Mouse (Mus musculus) kidney, postnatal 0 days (tissue): Measurements from ENCODE around the gene Zp1. TPM values are rescaled to one million over a fixed set of nuclear protein-coding genes. Genes with fewer than 3 reads are reported as not detected.

ENCODE experiments used
- ATAC-seq: fragments of 200-750 bp; cut with Nextera tagmentation; replicated peaks from 2 replicates; pipeline ENCODE4 v1.8.0; 2017; ENCODE audit warnings: low read depth, moderate number of reproducible peaks, moderate TSS enrichment, moderate library complexity; ENCODE audit not compliant: low FRiP score
- DNase-seq: peaks from one replicate; pipeline ENCODE4 v3.0.0-alpha.2; 2016; ENCODE audit warnings: low spot score
- H3K27ac ChIP-seq: fragments of 300-500 bp; sonication (generic); 2 replicates; pipeline ENCODE4 v1.5.1; 2014; ENCODE audit warnings: mild to moderate bottlenecking
- H3K27me3 ChIP-seq: fragments of 300-500 bp; sonication (generic); 2 replicates; pipeline ENCODE4 v1.6.1; 2014; ENCODE audit warnings: low read length, mixed read lengths; ENCODE audit not compliant: insufficient read depth
- H3K36me3 ChIP-seq: fragments of 300-500 bp; sonication (generic); 2 replicates; pipeline ENCODE4 v1.6.1; 2014; ENCODE audit warnings: low read length, mixed read lengths; ENCODE audit not compliant: insufficient read depth
- H3K4me1 ChIP-seq: fragments of 300-500 bp; sonication (generic); replicated peaks from 2 replicates; pipeline ENCODE4 v1.6.1; 2014; ENCODE audit warnings: antibody characterized with exemption, low read length, mixed read lengths; ENCODE audit not compliant: insufficient read depth
- H3K4me2 ChIP-seq: fragments of 300-500 bp; sonication (generic); 2 replicates; pipeline ENCODE4 v1.6.1; 2014; ENCODE audit warnings: mild to moderate bottlenecking, low read length, moderate library complexity, mixed read lengths
- H3K4me3 ChIP-seq: fragments of 300-500 bp; sonication (generic); replicated peaks from 2 replicates; pipeline ENCODE4 v1.5.1; 2014; ENCODE audit warnings: low read depth, low read length
- H3K9ac ChIP-seq: fragments of 300-500 bp; sonication (generic); 2 replicates; pipeline ENCODE4 v1.6.1; 2014; ENCODE audit warnings: low read depth, low read length
- H3K9me3 ChIP-seq: fragments of 300-500 bp; sonication (generic); replicated peaks from 2 replicates; pipeline ENCODE4 v1.6.1; 2016; ENCODE audit warnings: low read length, inconsistent platforms, mixed read lengths
- CTCF ChIP-seq: IDR thresholded peaks from 2 replicates; pipeline ENCODE4 v1.5.1; 2016; ENCODE audit warnings: antibody characterized with exemption, low read depth, mild to moderate bottlenecking, moderate library complexity
- WGBS: fragments of 180-500 bp; shearing (Covaris S2); extraction: QIAGEN DNeasy Blood & Tissue Kit; methylation state at CpG from one replicate; pipeline ENCODE4 v1.1.7; 2014; 5-methylcytosine and 5-hydroxymethylcytosine counted together
- polyA plus RNA-seq: library from polyadenylated mRNA; unstranded; fragments of >200 nt; fragmentation: Nextera tagmentation; extraction: Ambion mirVana; gene quantifications from 2 replicates; pipeline ENCODE4 v1.2.1, GENCODE M21; 2015

The Zp1 gene
- polyA plus RNA-seq, 1 experiment from 2014 or later, result not detected

GRCm38 (mm10) chr19:10914870-10915269 lies 5.6 kb downstream of the Zp1 start:
- Histone ChIP-seq H3K4me2 (no peak overlapping the region), H3K36me3 (no peaks in the 10 kb centered on the region)

GRCm38 (mm10) chr19:10914291-10914690 lies 6.1 kb downstream of the Zp1 start:
- Histone ChIP-seq H3K4me1 (no peaks in the 10 kb centered on the region), H3K9me3 (no peaks in the 10 kb centered on the region), H3K36me3 (no peaks in the 10 kb centered on the region), H3K4me2 (no peak overlapping the region), H3K27me3 (no peaks in the 10 kb centered on the region; the same call in 1 of the 2 replicates), H3K4me3 (no peak overlapping the region), H3K27ac (no peak overlapping the region), H3K9ac (no peak overlapping the region)
- DNase-seq, result no peak
- ATAC-seq, result no peak
- 38% methylated on average over 7 of the region's 7 CpGs for WGBS
- no peak for TF ChIP-seq CTCF

More at GRCm38 (mm10) chr19:10914870-10915269, 5.6 kb downstream of the Zp1 start:
- Histone ChIP-seq H3K4me1 (no peaks in the 10 kb centered on the region), H3K9me3 (no peaks in the 10 kb centered on the region), H3K27ac (no peak overlapping the region), H3K9ac (no peak overlapping the region), H3K27me3 (no peaks in the 10 kb centered on the region; the same call in 1 of the 2 replicates), H3K4me3 (no peak overlapping the region)
- WGBS, result 68% methylated on average over 2 of the region's 2 CpGs
- TF ChIP-seq CTCF, result no peak
- DNase-seq (no peak), ATAC-seq (no peak)

GRCm38 (mm10) chr19:10909087-10909721 lies 11.2 kb downstream of the Zp1 start:
- no peak for ATAC-seq
- DNase-seq, result peak; percentile 76
- Histone ChIP-seq H3K4me2 (no peak overlapping the region), H3K36me3 (peaks cover 11% of the 10 kb centered on the region), H3K9ac (no peak overlapping the region), H3K4me3 (no peak overlapping the region), H3K27ac (peak overlapping the region; percentile 79), H3K9me3 (no peaks in the 10 kb centered on the region), H3K27me3 (no peaks in the 10 kb centered on the region), H3K4me1 (peaks cover 5% of the 10 kb centered on the region; the same call in 1 of the 2 replicates)
- WGBS, result 49% methylated on average over 6 of the region's 6 CpGs
- no peak for TF ChIP-seq CTCF

- Histone ChIP-seq H3K4me3 (no peak overlapping the region), H3K4me2 (no peak overlapping the region), H3K9me3 (no peaks in the 10 kb centered on the region), H3K36me3 (peaks cover 22% of the 10 kb centered on the region), H3K9ac (no peak overlapping the region), H3K27me3 (no peaks in the 10 kb centered on the region), H3K27ac (no peak overlapping the region), H3K4me1 (peaks cover 5% of the 10 kb centered on the region; the same call in 1 of the 2 replicates)
- 58% methylated on average over 3 of the region's 3 CpGs for WGBS
- ATAC-seq (no peak), DNase-seq (peak; percentile 73)
- TF ChIP-seq CTCF, result peak; percentile 88
Measured at GRCm38 (mm10) chr19:10907891-10908290, 12.5 kb downstream of the Zp1 start.

- H3K9me3 ChIP-seq, result no peaks in the 10 kb centered on the region
- H3K27ac ChIP-seq, result peak overlapping the region; percentile 82
- no peak overlapping the region for H3K4me3 ChIP-seq
- DNase-seq, result no peak
- no peak overlapping the region for H3K9ac ChIP-seq
- H3K27me3 ChIP-seq, result no peaks in the 10 kb centered on the region
- WGBS, result 50% methylated on average over 5 of the region's 5 CpGs
- no peak overlapping the region for H3K4me2 ChIP-seq
- peaks cover 42% of the 10 kb centered on the region for H3K36me3 ChIP-seq
- H3K4me1 ChIP-seq, result peaks cover 5% of the 10 kb centered on the region; the same call in 1 of the 2 replicates
- no peak for ATAC-seq
- no peak for TF ChIP-seq CTCF
Measured at GRCm38 (mm10) chr19:10905728-10906000, 14.8 kb downstream of the Zp1 start.

- H3K4me2 ChIP-seq, result no peak overlapping the region
- no peaks in the 10 kb centered on the region for H3K9me3 ChIP-seq
- 28% methylated on average over 7 of the region's 7 CpGs for WGBS
- peaks cover 5% of the 10 kb centered on the region; the same call in 1 of the 2 replicates for H3K4me1 ChIP-seq
- TF ChIP-seq CTCF, result peak; percentile 34; the same call in 1 of the 2 replicates
- peak overlapping the region; percentile 82 for H3K27ac ChIP-seq
- no peak overlapping the region for H3K4me3 ChIP-seq
- no peak overlapping the region for H3K9ac ChIP-seq
- no peaks in the 10 kb centered on the region for H3K27me3 ChIP-seq
- H3K36me3 ChIP-seq, result peaks cover 47% of the 10 kb centered on the region
- ATAC-seq (peak; percentile 85), DNase-seq (peak; percentile 95)
Measured at GRCm38 (mm10) chr19:10904927-10905727, 15.3 kb downstream of the Zp1 start.
